In genomic region chr19:42431485-42432190, GRCm38 (mm10) we compare ENCODE assay signal across 8 mouse cellular contexts. TPM values are rescaled to one million over a fixed set of nuclear protein-coding genes. Genes with fewer than 3 reads are reported as not detected.
DNase-seq lines count a peak whose midpoint lies in the region; ATAC-seq and TF ChIP-seq lines count a peak whose summit lies in the region.

Crtac1 (minus strand) TSS chr19:42431783.

- WGBS in forebrain, embryonic 12.5 days = under 1% methylated on average over 75 of the region's 88 CpGs
- 0% methylated on average over 55 of the region's 88 CpGs for WGBS in hindbrain, embryonic 16.5 days
- WGBS in midbrain, embryonic 13.5 days = under 1% methylated on average over 70 of the region's 88 CpGs
- whole genome bisulfite sequencing in stomach, postnatal 0 days = 1% methylated on average over 67 of the region's 88 CpGs

- peak; percentile 95 for ATAC-seq in forebrain, embryonic 12.5 days (ENCODE audit: low FRiP score)
- peak; percentile 94 for ATAC-seq in hindbrain, embryonic 16.5 days
- peak; percentile 95 for ATAC-seq in midbrain, embryonic 13.5 days
- peak; percentile 79 for ATAC-seq in stomach, postnatal 0 days (ENCODE audit: low FRiP score, low TSS enrichment)
- no peak for ATAC-seq in erythroid progenitor cell, adult 5-6 weeks (replicated peaks; ENCODE audit: low FRiP score, poor library complexity, severe bottlenecking)

- no peak for TF ChIP-seq EP300 in stomach, postnatal 0 days (optimal IDR thresholded peaks at IDR 0.05)

- peak; percentile 85 for DNase-seq in R1 (ENCODE audit: low read depth, low spot score)
- peak; percentile 84 for DNase-seq in brain, embryonic 18.5 days (ENCODE audit: low read depth, low spot score)
- peak; percentile 66 to 88 for DNase-seq in left cerebral cortex, adult 9 months (ENCODE audit: low spot score in 2 of 2)
- peak; percentile 42 for DNase-seq in stomach, postnatal 0 days (ENCODE audit: low spot score)

- H3K4me1 ChIP-seq in forebrain, embryonic 12.5 days = peaks cover 16% of the 10 kb centered on the region
- H3K4me1 ChIP-seq in hindbrain, embryonic 16.5 days (ENCODE audit: control insufficient read depth, insufficient read depth, low read depth, low read length) = peaks cover 17% of the 10 kb centered on the region
- H3K4me1 ChIP-seq in midbrain, embryonic 13.5 days (replicated peaks) = peaks cover 18% of the 10 kb centered on the region
- H3K4me1 ChIP-seq in stomach, postnatal 0 days (replicated peaks; ENCODE audit: control insufficient read depth, insufficient read depth) = no peaks in the 10 kb centered on the region

- H3K9ac ChIP-seq in forebrain, embryonic 12.5 days = peak within 1 kb of the TSS; percentile 73
- peak within 1 kb of the TSS; percentile 89 for H3K9ac ChIP-seq in hindbrain, embryonic 16.5 days (ENCODE audit: low read depth, low read length)
- H3K9ac ChIP-seq in midbrain, embryonic 13.5 days (replicated peaks) = peak within 1 kb of the TSS; percentile 86
- peak within 1 kb of the TSS; percentile 27; the same call in 1 of the 2 replicates for H3K9ac ChIP-seq in stomach, postnatal 0 days (ENCODE audit: low read length)

- TF ChIP-seq CTCF in stomach, postnatal 0 days (IDR thresholded peaks at IDR 0.05; ENCODE audit: low read depth) = peak; percentile 58

- peaks cover 60% of the 10 kb centered on the region for H3K27me3 ChIP-seq in forebrain, embryonic 12.5 days
- no peaks in the 10 kb centered on the region; the same call in 1 of the 2 replicates for H3K27me3 ChIP-seq in hindbrain, embryonic 16.5 days (replicated peaks; ENCODE audit: control insufficient read depth, insufficient read depth, low read length)
- peaks cover 48% of the 10 kb centered on the region for H3K27me3 ChIP-seq in midbrain, embryonic 13.5 days
- H3K27me3 ChIP-seq in stomach, postnatal 0 days (ENCODE audit: control insufficient read depth, insufficient read depth, low read length) = peaks cover 15% of the 10 kb centered on the region; the same call in 1 of the 2 replicates

- peak within 1 kb of the TSS; percentile 70 for H3K4me3 ChIP-seq in forebrain, embryonic 12.5 days (replicated peaks)
- peak within 1 kb of the TSS; percentile 62 for H3K4me3 ChIP-seq in hindbrain, embryonic 16.5 days (ENCODE audit: low read length)
- H3K4me3 ChIP-seq in midbrain, embryonic 13.5 days (replicated peaks) = peak within 1 kb of the TSS; percentile 62
- H3K4me3 ChIP-seq in stomach, postnatal 0 days (ENCODE audit: low read depth, low read length) = peak within 1 kb of the TSS; percentile 47

- H3K9me3 ChIP-seq in forebrain, embryonic 12.5 days = no peaks in the 10 kb centered on the region
- no peaks in the 10 kb centered on the region for H3K9me3 ChIP-seq in hindbrain, embryonic 16.5 days (ENCODE audit: control insufficient read depth, low read length)
- no peaks in the 10 kb centered on the region for H3K9me3 ChIP-seq in midbrain, embryonic 13.5 days
- H3K9me3 ChIP-seq in stomach, postnatal 0 days (ENCODE audit: control insufficient read depth, low read length) = no peaks in the 10 kb centered on the region

- peak within 1 kb of the TSS; percentile 83 for H3K4me2 ChIP-seq in forebrain, embryonic 12.5 days
- peak within 1 kb of the TSS; percentile 85 for H3K4me2 ChIP-seq in hindbrain, embryonic 16.5 days (ENCODE audit: low read length)
- peak within 1 kb of the TSS; percentile 77 for H3K4me2 ChIP-seq in midbrain, embryonic 13.5 days (replicated peaks)
- peak within 1 kb of the TSS; percentile 69 for H3K4me2 ChIP-seq in stomach, postnatal 0 days (replicated peaks; ENCODE audit: low read depth)

- H3K36me3 ChIP-seq in forebrain, embryonic 12.5 days (replicated peaks) = no peaks in the 10 kb centered on the region
- no peaks in the 10 kb centered on the region for H3K36me3 ChIP-seq in hindbrain, embryonic 16.5 days (ENCODE audit: control insufficient read depth, insufficient read depth, low read length)
- no peaks in the 10 kb centered on the region for H3K36me3 ChIP-seq in midbrain, embryonic 13.5 days
- H3K36me3 ChIP-seq in stomach, postnatal 0 days (ENCODE audit: control insufficient read depth, insufficient read depth, low read length) = no peaks in the 10 kb centered on the region

- peak within 1 kb of the TSS; percentile 86 for H3K27ac ChIP-seq in forebrain, embryonic 12.5 days
- H3K27ac ChIP-seq in hindbrain, embryonic 16.5 days (ENCODE audit: low read depth, low read length) = peak within 1 kb of the TSS; percentile 90
- peak within 1 kb of the TSS; percentile 88 for H3K27ac ChIP-seq in midbrain, embryonic 13.5 days
- no peak within 1 kb of the TSS for H3K27ac ChIP-seq in stomach, postnatal 0 days (replicated peaks)

RNA-seq across cellular contexts. Expression of gene Crtac1, which starts in this region (rescaled TPM):
- polyA plus RNA-seq in forebrain, embryonic 12.5 days (2016; fragmentation: Nextera tagmentation; extraction: Ambion mirVana) = 8.6 and 9.3 TPM in 2 replicates
- polyA plus RNA-seq in hindbrain, embryonic 16.5 days (2015; fragmentation: Nextera tagmentation; extraction: Ambion mirVana) = 44.3 and 50.2 TPM in 2 replicates
- polyA plus RNA-seq in midbrain, embryonic 13.5 days (2015; fragmentation: Nextera tagmentation; extraction: Ambion mirVana) = 14.8 and 18.9 TPM in 2 replicates
- 3.0 and 4.5 TPM in 2 replicates for polyA plus RNA-seq in stomach, postnatal 0 days (2015; fragmentation: Nextera tagmentation; extraction: Ambion mirVana)
- not detected in 2 replicates for total RNA-seq in erythroid progenitor cell, adult 5-6 weeks (2015; ENCODE audit: low replicate concordance)
- total RNA-seq in erythroid progenitor cell, adult 5-6 weeks (2017; ENCODE audit: low replicate concordance) = not detected in 2 replicates

Comparison
In these comparisons a context has a peak if more than half of its experiments do, and no peak if none do; other contexts are left out.
1. H3K9ac ChIP-seq: peak in every context shown above with its lines; median percentile 89 in hindbrain, embryonic 16.5 days; 86 in midbrain, embryonic 13.5 days; 73 in forebrain, embryonic 12.5 days; 27 in stomach, postnatal 0 days.